Comparison of ENCODE assay signal across 8 mouse cellular contexts in the genomic region with DNA sequence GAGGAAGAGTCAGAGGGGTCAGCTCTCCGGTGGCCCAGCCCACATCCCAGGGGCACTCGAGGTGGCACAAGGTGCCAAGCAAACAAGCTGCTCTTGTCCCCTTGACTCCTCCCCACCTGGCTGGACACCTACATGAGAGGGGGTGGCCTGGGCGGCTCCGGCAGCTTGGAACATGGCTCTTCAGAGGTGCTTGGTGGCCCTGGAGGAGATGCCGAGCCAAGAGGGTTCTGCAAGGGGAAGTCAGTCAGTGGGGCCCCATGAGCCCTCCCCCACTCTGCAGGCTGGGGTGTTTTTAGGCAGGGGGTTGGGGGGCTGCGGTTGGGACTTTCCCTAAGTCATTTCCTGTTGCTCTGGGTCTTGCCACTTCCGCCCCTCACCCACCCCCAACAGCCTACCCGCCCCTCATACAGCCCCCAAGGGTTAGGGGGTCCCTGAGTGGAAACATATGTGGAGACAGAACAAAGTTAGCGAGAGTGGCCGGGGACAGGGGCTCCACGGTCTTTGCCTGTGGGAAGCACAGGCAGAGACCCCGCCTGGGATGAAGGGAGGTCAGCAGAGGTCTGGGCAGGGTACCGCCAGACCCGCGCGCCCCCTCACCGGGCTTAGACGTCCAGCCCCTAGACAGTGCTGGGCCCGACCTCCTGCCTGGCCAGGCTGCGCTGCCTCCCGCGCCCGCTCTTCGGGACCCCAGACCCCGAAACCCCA. TPM values are rescaled to one million over a fixed set of nuclear protein-coding genes. Genes with fewer than 3 reads are reported as not detected.
DNase-seq lines count a peak whose midpoint lies in the region.
"Had no signal": no experiment of that assay in that cellular context is flagged by ENCODE, and none has a peak within 500 bp of the region (broad histone marks: within the 10 kb centered on the region; RNA-seq: fewer than 3 reads in every experiment).

No protein-coding gene starts in this region.

- H3K4me3 ChIP-seq in macrophage (ENCODE audit: inconsistent target): peak overlapping the region; percentile 69

- peak; percentile 92 for DNase-seq in CD4-positive helper T cell, adult 2 months (ENCODE audit: low read depth, low spot score)
- peak; percentile 49 for DNase-seq in MEL-GATA-1-ER (ENCODE audit: extremely low read depth, low read depth)
- peak; percentile 35 for DNase-seq in embryo, embryonic 11.5 days (ENCODE audit: low read depth, low spot score)
- peak; percentile 40 for DNase-seq in heart, postnatal 4 days
- DNase-seq in layer of hippocampus, adult 9-11 months: peak; percentile 81
- peak; percentile 63 to 85 for DNase-seq in spleen, postnatal 10 days (ENCODE audit: low spot score in 2 of 2)

- peaks cover 16% of the 10 kb centered on the region; the same call in 1 of the 2 replicates for H3K36me3 ChIP-seq in macrophage (ENCODE audit: inconsistent target)

- peaks cover 32% of the 10 kb centered on the region; the same call in 1 of the 2 replicates for H3K79me2 ChIP-seq in macrophage (ENCODE audit: inconsistent target)

- peak overlapping the region; percentile 79 for H3K27ac ChIP-seq in macrophage

- 1% methylated on average over 22 of the region's 25 CpGs for WGBS in macrophage (ENCODE audit: missing documents)

RNA-seq across cellular contexts. Expression of gene Gm10840, which starts 1.3 kb away (rescaled TPM):
- not detected for total RNA-seq in heart, postnatal 4 days (2021)
- not detected for total RNA-seq in macrophage (2018; cell fraction: chromatin; rRNA removed)
- total RNA-seq in macrophage (2018; cell fraction: cytosol; rRNA removed): not detected
- total RNA-seq in macrophage (2018; cell fraction: nucleus; rRNA removed): not detected
- not detected in 3 replicates for polyA plus RNA-seq in macrophage (2018)
- total RNA-seq: layer of hippocampus, postnatal 25 days had no signal

RNA-seq across cellular contexts. Expression of gene Limd2, which starts 1.3 kb away (rescaled TPM):
- total RNA-seq in heart, postnatal 4 days (2021): 10 to 100 TPM; 21.6 to 21.8 TPM
- 100 to 1,000 TPM in 1 of 26 experiments, 10 to 100 TPM in 24, 1 to 10 TPM in 1; 8.2 to 112 (median 31.2) TPM for total RNA-seq in macrophage (2018; cell fraction: chromatin; rRNA removed)
- total RNA-seq in macrophage (2018; cell fraction: cytosol; rRNA removed): 100 to 1,000 TPM in 13 of 26 experiments, 10 to 100 TPM in 13; 45.0 to 294 (median 129) TPM
- 100 to 1,000 TPM in 7 of 26 experiments, 10 to 100 TPM in 19; 14.1 to 140 (median 60.6) TPM for total RNA-seq in macrophage (2018; cell fraction: nucleus; rRNA removed)
- 74.9 to 122 TPM (median 80.3 TPM) in 3 replicates for polyA plus RNA-seq in macrophage (2018)

RNA-seq across cellular contexts. Expression of gene Strada, which starts 42.6 kb away (rescaled TPM):
- total RNA-seq in heart, postnatal 4 days (2021): 10 to 100 TPM; 12.5 to 13.4 TPM
- total RNA-seq in macrophage (2018; cell fraction: chromatin; rRNA removed): 10 to 100 TPM in 25 of 26 experiments, 1 to 10 TPM in 1; 8.7 to 65.3 (median 43.8) TPM
- 10 to 100 TPM; 11.8 to 22.8 (median 17.2) TPM for total RNA-seq in macrophage (2018; cell fraction: cytosol; rRNA removed)
- 10 to 100 TPM in 25 of 26 experiments, 1 to 10 TPM in 1; 7.9 to 65.0 (median 30.0) TPM for total RNA-seq in macrophage (2018; cell fraction: nucleus; rRNA removed)
- 14.5 to 19.3 TPM (median 18.7 TPM) in 3 replicates for polyA plus RNA-seq in macrophage (2018)

RNA-seq across cellular contexts. Expression of gene Ccdc47, which starts 56.8 kb away (rescaled TPM):
- total RNA-seq in heart, postnatal 4 days (2021): 10 to 100 TPM; 75.3 to 77.2 TPM
- 10 to 100 TPM in 22 of 26 experiments, 1 to 10 TPM in 4; 5.3 to 78.0 (median 33.0) TPM for total RNA-seq in macrophage (2018; cell fraction: chromatin; rRNA removed)
- total RNA-seq in macrophage (2018; cell fraction: cytosol; rRNA removed): 10 to 100 TPM; 29.0 to 52.5 (median 39.9) TPM
- 10 to 100 TPM; 15.7 to 75.5 (median 39.3) TPM for total RNA-seq in macrophage (2018; cell fraction: nucleus; rRNA removed)
- 46.7 to 77.0 TPM (median 51.2 TPM) in 3 replicates for polyA plus RNA-seq in macrophage (2018)

RNA-seq across cellular contexts. Expression of gene Ddx42, which starts 57.4 kb away (rescaled TPM):
- 10 to 100 TPM; 42.8 to 44.2 TPM for total RNA-seq in heart, postnatal 4 days (2021)
- 100 to 1,000 TPM in 12 of 26 experiments, 10 to 100 TPM in 14; 64.6 to 125 (median 96.0) TPM for total RNA-seq in macrophage (2018; cell fraction: chromatin; rRNA removed)
- 10 to 100 TPM; 36.8 to 55.2 (median 45.6) TPM for total RNA-seq in macrophage (2018; cell fraction: cytosol; rRNA removed)
- 100 to 1,000 TPM in 2 of 26 experiments, 10 to 100 TPM in 24; 50.1 to 107 (median 73.8) TPM for total RNA-seq in macrophage (2018; cell fraction: nucleus; rRNA removed)
- polyA plus RNA-seq in macrophage (2018): 37.1 to 61.7 TPM (median 46.9 TPM) in 3 replicates

Comparison
In these comparisons a context has a peak if more than half of its experiments do, and no peak if none do; other contexts are left out.
1. Peak in every context shown above with its lines: DNase-seq, H3K4me3 ChIP-seq and H3K27ac ChIP-seq.
2. DNase-seq: peak in every context shown above with its lines; median percentile 92 in CD4-positive helper T cell, adult 2 months; 81 in layer of hippocampus, adult 9-11 months; 74 in spleen, postnatal 10 days; 49 in MEL-GATA-1-ER; 40 in heart, postnatal 4 days; 35 in embryo, embryonic 11.5 days.